Mouse (Mus musculus) gastrocnemius, adult 2 months (tissue): Measurements from ENCODE around the gene Hk2. TPM values are rescaled to one million over a fixed set of nuclear protein-coding genes. Genes with fewer than 3 reads are reported as not detected.

ENCODE experiments used
- DNase-seq: peaks from one replicate; pipeline ENCODE4 v3.0.0; 2022
- H3K27ac ChIP-seq: fragments of 200-600 bp; 2 replicates; pipeline ENCODE4 v1.8.1; 2022; ENCODE audit warnings: mild to moderate bottlenecking
- H3K4me3 ChIP-seq: fragments of 200-600 bp; 2 replicates; pipeline ENCODE4 v1.8.1; 2022; ENCODE audit warnings: mild to moderate bottlenecking, moderate library complexity
- CTCF ChIP-seq: fragments of 200-600 bp; IDR thresholded peaks from 2 replicates; pipeline ENCODE4 v1.8.1; 2022; ENCODE audit warnings: antibody characterized with exemption, mild to moderate bottlenecking, moderate library complexity
- intact Hi-C: fragments of 180-260 bp; cut with DNase I; formaldehyde crosslinking; loops from one replicate; pipeline ENCODE4 v1.15.1; 2025
- total RNA-seq, 2 experiments: library from RNA; stranded (reverse); gene quantifications; 2 replicates each; pipeline ENCODE4 v1.2.3; 2021

Gene Hk2
- total RNA-seq, 2 experiments from 2014 or later = 243 to 313 TPM

DNA sequence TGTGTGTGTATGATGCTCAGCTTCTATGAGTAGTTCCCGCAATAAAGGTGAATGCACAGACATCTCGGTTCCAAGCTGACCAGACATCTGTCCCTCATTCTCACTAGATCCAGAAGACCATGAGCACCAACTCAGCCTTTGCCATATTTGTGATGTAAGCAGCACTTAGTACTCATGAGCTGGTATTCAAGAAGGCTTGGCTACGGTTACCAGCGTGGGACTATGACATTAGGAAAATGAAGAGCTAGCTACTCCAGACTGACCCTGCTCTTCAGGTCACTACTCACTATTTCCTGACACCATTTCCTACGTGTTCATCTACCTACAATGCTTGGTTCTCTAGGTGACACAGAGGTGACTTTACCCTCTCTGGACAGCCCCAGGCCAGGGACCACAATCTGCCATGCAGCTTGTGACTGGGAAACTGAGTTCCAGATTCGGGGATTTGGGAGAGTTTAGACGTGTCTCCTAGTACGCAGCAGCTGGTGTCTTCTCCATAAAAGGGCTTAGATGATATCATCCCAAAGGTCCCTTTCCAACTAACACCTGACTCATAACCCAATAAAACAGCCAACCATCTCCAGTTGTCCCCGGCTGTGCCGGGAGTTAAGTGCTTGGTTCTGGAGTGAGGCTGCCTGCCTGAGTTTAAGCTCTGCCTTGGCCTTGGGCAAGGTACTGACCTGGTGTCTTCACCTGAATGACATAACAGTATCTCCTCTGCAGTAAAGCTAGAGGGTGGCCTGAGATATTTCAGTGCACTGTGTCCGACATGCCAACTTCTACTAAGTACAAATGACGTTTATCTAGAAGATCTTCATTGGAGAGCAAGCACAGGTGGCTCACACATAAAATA, 6.3 kb downstream of the Hk2 start:
- intact Hi-C loops = no loop called here
- peak overlapping the region; percentile 97 for H3K27ac ChIP-seq

DNA sequence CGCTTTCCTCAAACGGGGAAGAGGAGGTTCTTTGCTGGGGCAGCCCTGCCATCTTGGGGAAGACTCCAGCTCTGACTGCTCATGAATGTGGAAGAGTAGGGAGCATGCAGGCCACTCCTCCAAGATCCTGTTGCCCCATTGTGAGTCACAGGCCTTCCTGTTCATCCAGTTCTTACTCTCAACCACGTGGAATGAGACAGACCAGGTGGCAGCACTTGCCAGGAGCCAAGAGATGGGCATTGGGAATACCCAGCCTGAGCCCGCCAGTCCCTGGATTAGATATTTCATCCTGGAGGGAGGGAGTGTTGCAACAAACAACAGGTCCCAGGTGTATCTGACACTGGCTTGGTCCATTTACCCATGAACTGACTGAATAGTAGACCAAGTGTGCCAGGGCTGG, 7.6 kb downstream of the Hk2 start:
- Histone ChIP-seq H3K4me3 (peak overlapping the region; percentile 32; the same call in 1 of the 2 replicates), H3K27ac (peak overlapping the region; percentile 97)
- DNase-seq = no peak
- intact Hi-C loops = no loop called here
- no peak for TF ChIP-seq CTCF

More for the DNA sequence above, 6.3 kb downstream of the Hk2 start:
- H3K4me3 ChIP-seq = peak overlapping the region; percentile 32; the same call in 1 of the 2 replicates
- DNase-seq = peak; percentile 53
- TF ChIP-seq CTCF = no peak

DNA sequence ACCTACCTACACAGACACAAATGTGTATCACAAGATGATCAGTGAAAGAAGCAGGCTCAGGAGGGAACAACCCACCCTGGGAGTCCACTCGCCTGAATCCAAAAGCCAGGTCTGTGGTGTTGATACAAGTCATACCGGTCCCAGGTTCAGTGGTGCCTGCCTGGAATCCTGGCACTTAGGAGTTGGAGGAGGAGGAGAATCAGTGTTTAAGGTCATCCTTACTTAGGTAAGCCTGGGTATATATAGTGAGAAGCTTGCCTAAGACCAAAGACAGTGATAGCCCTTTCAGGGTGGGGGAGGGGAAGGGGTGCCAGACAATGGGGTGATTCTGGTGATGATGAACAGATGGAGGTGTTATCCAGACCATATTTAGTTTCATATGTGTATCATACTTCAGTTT, 9.0 kb downstream of the Hk2 start:
- intact Hi-C loops = no loop called here
- DNase-seq = no peak
- no peak for TF ChIP-seq CTCF
- Histone ChIP-seq H3K4me3 (peak overlapping the region; percentile 49), H3K27ac (peak overlapping the region; percentile 97)

DNA sequence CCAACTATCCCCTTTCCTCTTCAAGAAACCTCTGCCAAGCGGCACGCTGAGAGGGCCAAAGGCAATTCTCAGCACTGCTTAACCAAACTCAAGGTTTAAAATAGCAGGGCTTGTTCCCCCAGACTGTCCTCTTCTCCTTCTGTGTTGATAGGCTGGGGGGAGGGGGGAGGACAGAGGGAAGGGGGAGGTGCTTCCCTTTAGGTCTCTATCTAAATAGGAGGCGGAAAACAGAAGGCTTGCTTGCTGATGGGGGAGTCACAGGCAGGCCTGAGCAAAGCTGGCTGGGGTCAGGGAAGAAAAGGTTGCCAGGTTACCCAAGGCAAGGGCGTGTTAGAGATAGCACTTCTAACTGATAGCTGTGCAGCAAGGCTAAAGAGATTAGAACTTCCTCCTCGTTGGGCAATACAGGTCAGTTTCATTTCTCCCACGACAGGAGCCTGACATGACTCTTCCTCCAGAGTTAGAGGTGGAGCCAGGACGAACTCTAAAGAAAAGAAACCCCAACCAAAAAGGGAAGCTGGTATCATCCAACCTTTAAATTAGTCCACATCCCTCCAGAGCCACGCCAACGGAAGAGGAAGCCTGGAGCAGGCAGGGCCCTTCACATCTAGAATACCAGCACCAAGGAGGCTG, 10.3 kb downstream of the Hk2 start:
- intact Hi-C loops = no loop called here
- peak; percentile 71 for DNase-seq
- H3K27ac ChIP-seq = peak overlapping the region; percentile 97
- peak overlapping the region; percentile 49 for H3K4me3 ChIP-seq
- TF ChIP-seq CTCF = no peak

DNA sequence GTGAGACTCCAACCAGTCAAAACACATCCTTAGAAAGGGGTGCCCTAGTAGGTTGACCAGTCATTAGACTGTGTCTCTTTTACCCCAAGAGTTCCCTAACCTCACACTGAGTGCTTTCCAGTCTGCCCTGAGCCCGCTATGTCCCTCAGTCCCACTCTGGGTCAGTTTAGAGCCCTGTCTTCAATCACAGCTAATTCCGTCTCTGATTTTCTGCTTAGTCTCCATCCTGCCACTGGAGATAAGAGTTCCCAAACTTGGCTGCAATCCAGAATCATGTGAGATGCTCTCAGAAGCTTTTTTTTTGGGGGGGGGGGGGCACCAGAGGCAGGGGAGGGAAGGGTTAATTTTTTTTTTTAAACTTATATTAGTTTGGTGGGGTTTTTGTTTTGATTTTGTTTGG, 11.5 kb downstream of the Hk2 start:
- H3K4me3 ChIP-seq = no peak overlapping the region
- intact Hi-C loops = no loop called here

DNA sequence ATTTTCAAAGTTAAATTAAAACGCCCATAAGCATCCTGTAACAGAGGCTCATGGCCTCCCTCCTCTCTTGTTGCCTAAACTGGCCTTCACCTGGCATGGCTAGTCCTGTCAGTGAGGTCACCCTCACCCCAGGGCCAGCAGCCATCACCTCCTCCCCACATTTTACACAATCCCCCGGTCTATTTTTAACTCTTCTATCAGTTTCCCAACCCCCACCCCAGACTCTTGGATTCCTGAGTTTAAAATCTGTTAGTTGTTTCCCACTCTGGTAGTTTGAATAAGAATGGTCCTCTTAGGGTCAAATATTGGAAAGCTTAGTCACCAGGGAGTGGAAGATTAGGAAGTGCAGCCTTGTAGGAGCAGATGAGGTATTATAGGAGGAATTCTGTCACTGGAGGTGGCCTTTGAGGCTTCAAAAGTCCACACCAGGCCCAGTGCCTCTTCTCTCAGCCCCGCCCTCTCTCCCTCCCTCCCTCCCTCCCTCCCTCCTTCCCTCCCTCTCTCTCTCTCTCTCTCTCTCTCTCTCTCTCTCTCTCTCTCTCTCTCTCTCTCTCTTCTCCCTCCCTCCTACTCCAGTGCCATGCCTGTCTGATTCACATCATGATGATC, 13.4 kb downstream of the Hk2 start:
- Histone ChIP-seq H3K27ac (peak overlapping the region; percentile 97), H3K4me3 (no peak overlapping the region)
- intact Hi-C loops = no loop called here
- DNase-seq = peak; percentile 77
- TF ChIP-seq CTCF = no peak

More for the DNA sequence above, 11.5 kb downstream of the Hk2 start:
- no peak for DNase-seq
- peak overlapping the region; percentile 97 for H3K27ac ChIP-seq
- TF ChIP-seq CTCF = no peak

DNA sequence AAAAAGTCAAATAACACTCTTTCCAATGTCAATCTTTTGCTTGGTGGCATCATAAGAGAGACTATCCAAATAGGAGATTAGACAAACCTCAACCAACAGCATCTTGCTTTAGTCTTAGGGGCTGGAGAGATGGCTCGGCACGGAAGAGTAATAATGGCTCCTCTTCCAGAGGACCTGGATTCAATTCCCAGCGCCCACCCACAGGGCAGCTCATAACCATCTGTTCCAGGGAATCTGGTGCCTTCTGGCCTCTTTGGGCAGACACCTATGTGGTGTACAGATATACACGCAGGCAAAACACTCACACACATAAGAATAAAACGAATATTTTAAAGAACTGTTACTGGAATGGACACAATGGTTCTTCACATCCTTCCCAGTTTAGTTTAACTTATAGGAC, 15.0 kb downstream of the Hk2 start:
- no peak for TF ChIP-seq CTCF
- peak overlapping the region; percentile 97 for H3K27ac ChIP-seq
- intact Hi-C loops = no loop called here
- H3K4me3 ChIP-seq = no peak overlapping the region
- no peak for DNase-seq

DNA sequence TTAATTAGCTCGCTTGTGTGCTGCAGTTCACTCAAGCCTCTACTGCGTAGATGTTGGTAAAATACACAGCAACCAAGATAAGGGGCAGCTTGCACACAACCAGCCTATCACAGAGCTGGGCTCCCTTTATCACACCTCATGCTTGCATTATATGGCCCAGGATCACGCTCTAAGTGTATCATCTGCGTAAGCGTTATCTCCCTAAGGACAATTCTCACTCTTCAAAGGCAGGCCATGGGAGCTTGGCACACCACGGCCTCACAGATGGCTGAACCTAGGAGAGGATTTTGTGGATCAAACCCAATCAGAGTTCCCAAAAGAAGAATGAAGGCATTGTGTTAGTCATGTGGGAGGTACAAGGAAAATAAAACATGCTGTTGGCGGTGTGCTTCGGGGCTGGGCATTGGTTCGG, 17.4 kb downstream of the Hk2 start:
- DNase-seq = peak; percentile 39
- no peak for TF ChIP-seq CTCF
- H3K4me3 ChIP-seq = peak overlapping the region; percentile 30
- peak overlapping the region; percentile 97 for H3K27ac ChIP-seq
- intact Hi-C loops = no loop called here

DNA sequence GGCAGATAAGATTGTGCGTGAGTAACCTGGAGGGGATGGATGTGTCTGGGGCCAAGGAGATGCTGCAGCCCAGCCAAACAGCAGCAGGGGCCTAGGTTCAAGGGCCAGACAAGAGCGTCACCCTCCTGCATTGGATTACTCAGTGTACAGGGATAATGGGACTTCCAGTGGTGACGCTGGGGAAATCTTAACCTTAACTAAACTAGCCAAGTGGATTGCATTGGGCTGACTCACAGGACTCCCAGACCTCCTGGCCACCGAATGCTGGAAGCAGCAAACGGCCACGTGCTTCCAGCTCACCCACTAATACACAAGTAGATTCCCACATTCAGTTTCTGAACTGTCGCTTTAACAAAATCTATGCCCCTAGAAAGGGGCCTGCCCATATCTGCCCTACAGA, 18.0 kb downstream of the Hk2 start:
- DNase-seq = peak; percentile 86
- TF ChIP-seq CTCF = no peak
- H3K4me3 ChIP-seq = peak overlapping the region; percentile 30; the same call in 1 of the 2 replicates
- peak overlapping the region; percentile 97 for H3K27ac ChIP-seq
- intact Hi-C loops = no loop called here

DNA sequence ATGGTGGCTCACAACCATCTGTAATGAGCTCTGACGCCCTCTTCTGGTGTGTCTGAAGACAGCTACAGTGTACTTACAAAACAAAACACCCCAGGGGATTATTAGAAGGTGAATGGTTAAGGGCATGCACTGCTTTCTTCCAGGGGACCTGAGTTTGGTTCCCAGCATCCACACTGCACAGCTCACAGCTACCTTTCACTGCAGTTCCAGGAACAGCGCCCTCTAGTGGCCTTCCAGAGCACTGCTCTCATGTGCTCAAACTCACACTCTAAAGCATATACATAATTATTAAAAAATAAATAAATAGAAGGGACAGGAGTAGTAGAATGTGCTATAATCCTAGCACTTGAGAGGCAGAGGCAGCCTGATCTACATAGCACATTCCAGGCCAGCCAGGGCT, 18.9 kb downstream of the Hk2 start:
- Histone ChIP-seq H3K4me3 (no peak overlapping the region), H3K27ac (peak overlapping the region; percentile 97)
- TF ChIP-seq CTCF = peak; percentile 73
- DNase-seq = no peak
- intact Hi-C loops = no loop called here

DNA sequence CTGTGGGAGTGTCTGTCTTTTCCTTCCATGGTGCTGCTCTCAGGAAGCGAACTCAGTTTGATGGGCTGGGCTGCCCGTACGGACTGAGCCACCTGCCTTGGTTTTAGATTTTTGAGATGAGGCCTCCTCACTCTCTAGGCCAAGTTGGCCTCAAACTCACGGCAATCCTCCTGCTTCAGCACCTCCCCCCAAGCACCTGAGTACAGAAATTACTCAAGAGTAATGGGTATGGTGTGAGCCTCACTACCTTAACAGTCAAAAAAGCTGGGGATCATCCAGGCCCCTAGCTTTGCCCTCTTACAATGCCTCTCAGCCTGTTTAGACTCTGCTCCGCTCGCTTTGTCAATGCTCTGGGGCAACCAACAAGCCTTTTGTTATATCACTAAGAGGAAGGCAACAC, 19.5 kb downstream of the Hk2 start:
- intact Hi-C loops = no loop called here
- DNase-seq = no peak
- Histone ChIP-seq H3K27ac (peak overlapping the region; percentile 97), H3K4me3 (no peak overlapping the region; the same call in 1 of the 2 replicates)
- TF ChIP-seq CTCF = no peak

DNA sequence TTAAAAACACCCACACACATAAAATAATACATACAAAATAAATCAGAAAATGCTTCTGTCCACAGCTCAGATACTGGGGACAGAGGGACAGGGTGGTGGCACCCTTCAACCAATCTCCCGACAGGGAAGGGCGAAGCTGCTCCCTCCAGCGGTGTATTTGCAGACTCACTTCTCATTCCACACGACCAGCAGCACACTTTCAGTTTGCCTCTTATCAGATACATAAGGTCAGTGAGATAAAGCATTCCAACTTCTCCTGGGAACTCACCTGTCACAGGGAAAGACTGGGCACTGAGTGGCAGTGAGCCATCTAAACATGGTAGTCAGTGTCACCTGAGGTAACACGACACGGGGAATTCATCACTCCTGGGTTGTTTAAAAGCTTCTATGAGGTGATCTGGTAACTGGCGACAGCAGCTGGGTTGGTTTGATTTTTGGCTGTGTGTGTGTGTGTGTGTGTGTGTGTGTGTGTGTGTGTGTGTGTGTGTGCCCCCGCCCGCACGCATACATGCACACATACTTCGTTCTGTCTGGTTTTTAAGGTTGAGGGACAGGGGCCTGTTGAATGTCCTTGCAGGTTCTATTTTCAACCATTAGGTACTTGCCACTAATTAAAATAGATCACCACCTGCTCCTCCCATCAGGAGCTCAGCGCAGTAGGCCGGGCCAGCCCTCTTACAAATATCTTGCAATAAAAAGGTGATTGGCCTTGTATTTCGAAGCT, 20.5 kb downstream of the Hk2 start:
- Histone ChIP-seq H3K27ac (peak overlapping the region; percentile 97), H3K4me3 (peak overlapping the region; percentile 63)
- peak; percentile 59 for DNase-seq
- peak; percentile 41 for TF ChIP-seq CTCF
- intact Hi-C loops = loop anchor here (2.0 kb wide), 1 partner anchor 19 kb away; no protein-coding TSS in a partner anchor
